Comparison of ENCODE assay signal across 15 mouse cellular contexts in the genomic region with DNA sequence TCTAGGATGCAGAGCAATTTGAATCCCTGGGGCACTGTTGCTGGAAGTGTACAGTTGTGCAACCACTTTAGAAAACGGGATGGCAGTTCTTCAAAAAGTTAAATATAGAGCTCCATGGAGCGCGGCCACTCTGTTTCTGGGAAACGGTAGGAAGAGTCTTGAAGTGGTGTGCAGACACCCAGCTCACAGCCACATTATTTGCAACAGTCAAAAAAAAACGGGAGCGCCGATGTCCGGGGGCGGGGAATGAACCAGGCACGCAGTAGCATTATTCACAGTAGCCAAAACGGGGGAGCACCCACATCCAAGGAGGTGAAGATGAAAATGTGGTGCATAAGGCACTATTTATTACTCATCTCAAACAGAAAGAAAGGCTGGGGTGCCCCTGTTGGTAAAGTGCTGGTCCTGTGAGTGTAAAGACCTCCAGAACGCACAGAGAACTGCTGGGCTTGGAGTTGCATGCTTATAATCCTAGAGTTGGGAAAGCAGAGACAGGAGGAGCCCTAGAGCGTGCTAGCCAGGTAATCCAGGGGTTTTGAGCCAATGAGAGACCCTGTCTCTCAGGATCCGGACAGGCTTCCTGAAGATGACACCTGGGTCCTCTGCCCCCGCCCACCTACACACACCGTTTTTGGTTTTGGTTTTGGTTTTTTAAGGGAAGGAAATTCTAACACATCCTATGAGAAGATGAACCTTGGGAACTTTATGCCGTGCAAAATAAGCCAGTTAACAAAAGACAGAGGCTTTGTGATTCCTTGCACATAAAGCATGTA. TPM values are rescaled to one million over a fixed set of nuclear protein-coding genes. Genes with fewer than 3 reads are reported as not detected.
DNase-seq lines count a peak whose midpoint lies in the region; ATAC-seq and TF ChIP-seq lines count a peak whose summit lies in the region.
"Had no signal": no experiment of that assay in that cellular context is flagged by ENCODE, and none has a peak within 500 bp of the region (broad histone marks: within the 10 kb centered on the region; RNA-seq: fewer than 3 reads in every experiment).

No protein-coding gene starts in this region.

- H3K9me3 ChIP-seq in heart, embryonic 11.5 days (replicated peaks; ENCODE audit: control insufficient read depth, low read length), result peaks cover under 1% of the 10 kb centered on the region; the same call in 1 of the 2 replicates
- no peaks in the 10 kb centered on the region for H3K9me3 ChIP-seq in heart, embryonic 13.5 days
- no peaks in the 10 kb centered on the region for H3K9me3 ChIP-seq in liver, postnatal 0 days (ENCODE audit: low read length)
- H3K9me3 ChIP-seq: liver, embryonic 15.5 days had no signal

- no peak overlapping the region for H3K4me3 ChIP-seq in heart, embryonic 11.5 days (ENCODE audit: low read depth, low read length)
- peak overlapping the region; percentile 27 for H3K4me3 ChIP-seq in heart, embryonic 13.5 days
- H3K4me3 ChIP-seq in liver, postnatal 0 days (ENCODE audit: low read depth, low read length), result no peak overlapping the region
- H3K4me3 ChIP-seq: liver, embryonic 15.5 days had no signal

- H3K36me3 ChIP-seq in heart, embryonic 11.5 days (ENCODE audit: control insufficient read depth, insufficient read depth, low read length), result no peaks in the 10 kb centered on the region
- no peaks in the 10 kb centered on the region for H3K36me3 ChIP-seq in heart, embryonic 13.5 days
- no peaks in the 10 kb centered on the region for H3K36me3 ChIP-seq in liver, postnatal 0 days (replicated peaks; ENCODE audit: insufficient read depth, low read length)
- H3K36me3 ChIP-seq: liver, embryonic 15.5 days had no signal

- no peak for TF ChIP-seq EP300 in liver, postnatal 0 days (IDR thresholded peaks at IDR 0.05; ENCODE audit: low read depth)

- H3K27ac ChIP-seq in heart, embryonic 11.5 days (ENCODE audit: low read depth, low read length), result no peak overlapping the region
- peak overlapping the region; percentile 36; the same call in 1 of the 2 replicates for H3K27ac ChIP-seq in heart, embryonic 13.5 days (replicated peaks)
- H3K27ac ChIP-seq in liver, postnatal 0 days (ENCODE audit: low read depth), result no peak overlapping the region
- H3K27ac ChIP-seq: liver, embryonic 15.5 days had no signal

- no peaks in the 10 kb centered on the region for H3K27me3 ChIP-seq in heart, embryonic 11.5 days (ENCODE audit: control insufficient read depth, insufficient read depth, low read length)
- H3K27me3 ChIP-seq in heart, embryonic 13.5 days (replicated peaks), result no peaks in the 10 kb centered on the region
- no peaks in the 10 kb centered on the region for H3K27me3 ChIP-seq in liver, postnatal 0 days (ENCODE audit: insufficient read depth, low read length)
- H3K27me3 ChIP-seq: liver, embryonic 15.5 days had no signal

- WGBS in heart, embryonic 11.5 days (ENCODE audit: insufficient replicate concordance), result 70% methylated on average over 17 of the region's 17 CpGs
- 64% methylated on average over 17 of the region's 17 CpGs for WGBS in heart, embryonic 13.5 days
- 68% methylated on average over 17 of the region's 17 CpGs for WGBS in liver, postnatal 0 days (ENCODE audit: insufficient replicate concordance)

- H3K4me2 ChIP-seq in heart, embryonic 11.5 days, result peak overlapping the region; percentile 22
- H3K4me2 ChIP-seq in heart, embryonic 13.5 days, result peak overlapping the region; percentile 43
- H3K4me2 ChIP-seq in liver, postnatal 0 days (ENCODE audit: low read depth, low read length), result no peak overlapping the region
- H3K4me2 ChIP-seq: liver, embryonic 15.5 days had no signal

- no peak for DNase-seq in heart, postnatal 4 days
- peak; percentile 63 for DNase-seq in NIH3T3 (ENCODE audit: low read depth)
- DNase-seq in right cerebral cortex, adult 2 months (ENCODE audit: low spot score in 2 of 2), result peak; percentile 61 to 65
- no peak for DNase-seq in cerebellum, adult 11-12 months
- no peak for DNase-seq in liver, postnatal 0 days
- no peak for DNase-seq in lung, postnatal 4 days
- DNase-seq: kidney, postnatal 25 days; spleen, adult 18-20 months had no signal

- H3K9ac ChIP-seq in heart, embryonic 11.5 days (ENCODE audit: low read depth, low read length), result no peak overlapping the region
- H3K9ac ChIP-seq in heart, embryonic 13.5 days, result 0 out of 2 replicates have a peak overlapping the region, but pooled peaks have one; percentile 37
- no peak overlapping the region for H3K9ac ChIP-seq in liver, postnatal 0 days (replicated peaks)
- H3K9ac ChIP-seq: liver, embryonic 15.5 days had no signal

- ATAC-seq in heart, embryonic 11.5 days (replicated peaks; ENCODE audit: insufficient number of reproducible peaks, low FRiP score, low TSS enrichment), result no peak
- no peak for ATAC-seq in heart, embryonic 13.5 days (ENCODE audit: extremely low read depth, insufficient number of reproducible peaks, low FRiP score, low TSS enrichment)
- ATAC-seq in liver, postnatal 0 days, result no peak
- ATAC-seq: activated CD4-positive, CD25-positive, alpha-beta regulatory T cell, adult 4 months had no signal

- no peaks in the 10 kb centered on the region for H3K4me1 ChIP-seq in heart, embryonic 11.5 days (ENCODE audit: control insufficient read depth, insufficient read depth, low read length)
- H3K4me1 ChIP-seq in heart, embryonic 13.5 days, result peaks cover 7% of the 10 kb centered on the region; the same call in 1 of the 2 replicates
- H3K4me1 ChIP-seq in liver, postnatal 0 days (ENCODE audit: insufficient read depth), result no peaks in the 10 kb centered on the region
- H3K4me1 ChIP-seq: liver, embryonic 15.5 days had no signal

- TF ChIP-seq CTCF in liver, postnatal 0 days (IDR thresholded peaks at IDR 0.05; ENCODE audit: low read depth), result no peak

RNA-seq across cellular contexts. Expression of gene Fbxo45, which starts 32.0 kb away (rescaled TPM):
- polyA plus RNA-seq in heart, embryonic 11.5 days (2014; fragmentation: Nextera tagmentation; extraction: Ambion mirVana), result 11.2 and 12.4 TPM in 2 replicates
- 10 to 100 TPM; 16.6 to 18.4 TPM for total RNA-seq in heart, postnatal 4 days (2021)
- polyA plus RNA-seq in heart, embryonic 13.5 days (2015; fragmentation: Nextera tagmentation; extraction: Ambion mirVana), result 3.7 and 5.8 TPM in 2 replicates
- 3.1 and 3.4 TPM in 2 replicates for polyA plus RNA-seq in liver, postnatal 0 days (2015; fragmentation: Nextera tagmentation; extraction: Ambion mirVana)

RNA-seq across cellular contexts. Expression of gene Wdr53, which starts 32.0 kb away (rescaled TPM):
- 11.1 and 14.3 TPM in 2 replicates for polyA plus RNA-seq in heart, embryonic 11.5 days (2014; fragmentation: Nextera tagmentation; extraction: Ambion mirVana)
- 1 to 10 TPM; 8.0 to 8.5 TPM for total RNA-seq in heart, postnatal 4 days (2021)
- 8.4 and 11.0 TPM in 2 replicates for polyA plus RNA-seq in heart, embryonic 13.5 days (2015; fragmentation: Nextera tagmentation; extraction: Ambion mirVana)
- polyA plus RNA-seq in liver, postnatal 0 days (2015; fragmentation: Nextera tagmentation; extraction: Ambion mirVana), result 10.7 and 10.8 TPM in 2 replicates

RNA-seq across cellular contexts. Expression of gene Bex6, which starts 35.4 kb away (rescaled TPM):
- 0.42 TPM in 1 of 2 replicates, not detected in the other for polyA plus RNA-seq in heart, embryonic 11.5 days (2014; fragmentation: Nextera tagmentation; extraction: Ambion mirVana)
- total RNA-seq in heart, postnatal 4 days (2021), result not detected
- not detected in 2 replicates for polyA plus RNA-seq in heart, embryonic 13.5 days (2015; fragmentation: Nextera tagmentation; extraction: Ambion mirVana)
- polyA plus RNA-seq in liver, postnatal 0 days (2015; fragmentation: Nextera tagmentation; extraction: Ambion mirVana), result 0.94 and 1.2 TPM in 2 replicates
- total RNA-seq: gastrocnemius, adult 8-10 months; left cerebral cortex, postnatal 10 days had no signal
- polyA plus RNA-seq: activated CD4-positive, CD25-positive, alpha-beta regulatory T cell, adult 4 months had no signal

RNA-seq across cellular contexts. Expression of gene Nrros, which starts 49.6 kb away (rescaled TPM):
- 5.9 and 6.6 TPM in 2 replicates for polyA plus RNA-seq in heart, embryonic 11.5 days (2014; fragmentation: Nextera tagmentation; extraction: Ambion mirVana)
- total RNA-seq in heart, postnatal 4 days (2021), result 1 to 10 TPM; 6.0 to 6.7 TPM
- 5.9 and 8.3 TPM in 2 replicates for polyA plus RNA-seq in heart, embryonic 13.5 days (2015; fragmentation: Nextera tagmentation; extraction: Ambion mirVana)
- 18.5 and 20.5 TPM in 2 replicates for polyA plus RNA-seq in liver, postnatal 0 days (2015; fragmentation: Nextera tagmentation; extraction: Ambion mirVana)

RNA-seq across cellular contexts. Expression of gene Smco1, which starts 56.3 kb away (rescaled TPM):
- not detected in 2 replicates for polyA plus RNA-seq in heart, embryonic 11.5 days (2014; fragmentation: Nextera tagmentation; extraction: Ambion mirVana)
- 1 to 10 TPM; 2.1 to 2.9 TPM for total RNA-seq in heart, postnatal 4 days (2021)
- 0.17 and 0.20 TPM in 2 replicates for polyA plus RNA-seq in heart, embryonic 13.5 days (2015; fragmentation: Nextera tagmentation; extraction: Ambion mirVana)
- polyA plus RNA-seq in liver, postnatal 0 days (2015; fragmentation: Nextera tagmentation; extraction: Ambion mirVana), result not detected in 2 replicates
- total RNA-seq: left cerebral cortex, postnatal 10 days; megakaryocyte progenitor cell, adult 5-6 weeks had no signal
- polyA plus RNA-seq: activated CD4-positive, CD25-positive, alpha-beta regulatory T cell, adult 4 months; liver, embryonic 15.5 days had no signal

Comparison
In these comparisons a context has a peak if more than half of its experiments do, and no peak if none do; other contexts are left out.
1. DNase-seq: peak in NIH3T3 (single experiment) and right cerebral cortex, adult 2 months (2 of 2); none in heart, postnatal 4 days (single experiment), cerebellum, adult 11-12 months (single experiment), liver, postnatal 0 days (single experiment) and lung, postnatal 4 days (0 of 2).